ENCODE assay signal across 23 mouse cellular contexts in the genomic region with DNA sequence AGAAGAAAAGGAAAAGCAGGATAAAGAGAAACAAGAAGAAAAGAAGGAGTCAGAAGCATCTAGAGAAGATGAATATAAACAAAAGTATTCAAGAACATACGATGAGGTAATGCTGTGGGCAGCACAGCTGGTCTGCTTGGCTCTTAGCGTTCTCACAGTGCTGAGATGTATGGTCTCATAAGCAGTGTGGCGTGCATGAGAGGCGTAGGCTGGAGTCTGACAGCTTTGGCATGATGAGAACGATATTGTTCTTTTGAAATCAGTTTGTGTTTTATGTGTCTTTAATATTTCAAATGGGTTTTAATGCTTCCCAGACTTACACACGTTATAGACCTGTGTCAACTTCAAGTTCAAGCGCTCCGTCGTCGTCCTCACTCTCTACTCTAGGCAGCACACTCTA.
DNase-seq lines count a peak whose midpoint lies in the region; ATAC-seq and TF ChIP-seq lines count a peak whose summit lies in the region.
"Had no signal": no experiment of that assay in that cellular context is flagged by ENCODE, and none has a peak within 500 bp of the region (broad histone marks: within the 10 kb centered on the region; RNA-seq: fewer than 3 reads in every experiment).

No protein-coding gene starts in this region.

- no peak for TF ChIP-seq CTCF in left cerebral cortex, adult 2 months (IDR thresholded peaks at IDR 0.05)

- intact Hi-C loops in left cerebral cortex, adult 2 months (cut with DNase I): loop anchor here (10.0 kb wide), 1 partner anchor 326 kb away; no protein-coding TSS in a partner anchor
- intact Hi-C loops in left cerebral cortex, postnatal 36 days (cut with DNase I): loop anchor here (10.0 kb wide), 1 partner anchor 96 kb away; a partner anchor contains a TSS
- intact Hi-C loops in left cerebral cortex, postnatal 25 days (cut with DNase I): loop anchor here (10.0 kb wide), 1 partner anchor 326 kb away; no protein-coding TSS in a partner anchor

- H3K27ac ChIP-seq in left cerebral cortex, adult 2 months: peak overlapping the region; percentile 8; the same call in 1 of the 2 replicates
- H3K27ac ChIP-seq: heart, adult 2 months; heart, embryonic 13.5 days; hindbrain, postnatal 0 days; liver, embryonic 13.5 days; midbrain, embryonic 13.5 days had no signal

- no peak for DNase-seq in frontal cortex, postnatal 10 days (ENCODE audit: low spot score in 2 of 2)
- no peak for DNase-seq in left cerebral cortex, adult 2 months (ENCODE audit: extremely low spot score in 1 of 2, low spot score in 2 of 2)
- no peak for DNase-seq in left cerebral cortex, postnatal 36 days (ENCODE audit: low spot score in 2 of 2)
- DNase-seq in right cerebral cortex, adult 18-20 months: peak; percentile 49
- no peak for DNase-seq in right cerebral cortex, postnatal 4 days
- DNase-seq in left cerebral cortex, postnatal 25 days (ENCODE audit: low spot score in 2 of 2): peak; percentile 37 to 62
- no peak for DNase-seq in kidney, adult 18-20 months
- DNase-seq: adrenal gland, postnatal 25 days; cerebellum, adult 9-10 months; gastrocnemius, postnatal 36 days; heart, adult 2 months; heart, postnatal 14 days; kidney, postnatal 36 days; liver, embryonic 13.5 days; lung, postnatal 14 days; thymus, adult 2 months; thymus, postnatal 4 days had no signal

- ATAC-seq in frontal cortex, adult (ENCODE audit: low TSS enrichment): peak; percentile 87
- ATAC-seq: hindbrain, postnatal 0 days; intestine, embryonic 16.5 days; midbrain, embryonic 13.5 days had no signal

- H3K4me3 ChIP-seq in left cerebral cortex, adult 2 months: no peak overlapping the region
- H3K4me3 ChIP-seq: heart, adult 2 months; heart, embryonic 13.5 days; liver, embryonic 13.5 days; megakaryocyte, embryonic 14.5 days; midbrain, embryonic 13.5 days had no signal

Comparison
In these comparisons a context has a peak if more than half of its experiments do, and no peak if none do; other contexts are left out.
1. DNase-seq: peak in right cerebral cortex, adult 18-20 months (single experiment) and left cerebral cortex, postnatal 25 days (2 of 2); none in frontal cortex, postnatal 10 days (0 of 2), left cerebral cortex, adult 2 months (0 of 2), left cerebral cortex, postnatal 36 days (0 of 2), right cerebral cortex, postnatal 4 days (single experiment) and kidney, adult 18-20 months (single experiment).